Mouse (Mus musculus) cerebellum, adult 11-12 months (tissue): ENCODE measurements around the gene Card6.
A peak's percentile ranks its signal among the peaks of the same experiment; 100 is the strongest.

Source experiments
- DNase-seq: peaks from one replicate; pipeline ENCODE4 v3.0.0; 2022

Card6 gene

GRCm38 (mm10) chr15:5081235-5081634 is 27.1 kb downstream of the Card6 start:
- no peak for DNase-seq

DNA sequence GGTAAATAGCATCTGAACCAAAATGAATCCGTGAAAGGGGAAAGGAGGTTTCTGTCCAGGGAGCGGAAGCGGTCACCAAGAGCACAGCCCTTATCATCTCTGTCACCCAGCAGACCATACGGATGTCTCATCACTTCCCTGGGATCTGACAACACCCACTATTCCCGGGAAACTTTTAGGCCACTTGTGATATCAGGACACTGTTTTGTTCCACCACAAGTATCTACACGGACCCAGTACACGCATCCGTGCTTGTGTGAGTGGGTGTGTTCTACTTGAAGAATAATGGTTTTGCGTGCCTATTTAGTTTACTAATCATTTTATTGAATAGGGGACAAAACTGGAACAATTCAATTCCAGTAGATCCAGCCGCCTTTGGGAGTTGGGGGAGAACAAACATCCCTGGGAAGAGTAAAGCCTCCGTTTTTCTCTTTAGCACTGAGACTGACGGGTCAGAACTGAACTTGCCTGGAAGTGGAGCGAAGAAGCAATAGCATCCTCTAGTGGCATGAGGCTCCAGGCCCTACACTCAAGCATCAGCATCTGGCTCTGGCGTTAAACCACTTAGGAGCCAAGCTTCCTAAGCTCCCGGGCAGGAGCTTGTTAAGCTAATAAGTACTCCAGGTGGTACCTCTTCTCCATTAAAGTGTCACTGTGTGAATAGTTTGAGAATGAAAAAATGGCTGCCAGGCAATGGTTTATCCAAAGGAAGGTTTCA is 39.4 kb downstream of the Card6 start:
- peak; percentile 31 for DNase-seq

- no peak for DNase-seq
Observed at GRCm38 (mm10) chr15:5063635-5064034, 44.7 kb downstream of the Card6 start, which contains the start of gene C7. TSS of gene C7 (minus strand) at chr15:5063740.
